Mouse (Mus musculus) thymus, adult 2 months (tissue): ENCODE data around the gene Ift172. TPM values are rescaled to one million over a fixed set of nuclear protein-coding genes. Genes with fewer than 3 reads are reported as not detected.

Source experiments
- DNase-seq: peaks from one replicate; pipeline ENCODE4 v3.0.0; 2021
- H3K27ac ChIP-seq: fragments of 200-500 bp; 2 replicates; pipeline ENCODE4 v1.5.1; 2012; ENCODE audit warnings: low read length, control low read depth; ENCODE audit not compliant: control insufficient read depth, insufficient read depth
- H3K27me3 ChIP-seq: fragments of 200-500 bp; 2 replicates; pipeline ENCODE4 v1.6.1; 2012; ENCODE audit warnings: mild to moderate bottlenecking, low read length, moderate library complexity, mixed read lengths; ENCODE audit not compliant: control insufficient read depth, insufficient read depth
- H3K36me3 ChIP-seq: fragments of 200-500 bp; 2 replicates; pipeline ENCODE4 v1.6.1; 2012; ENCODE audit warnings: mild to moderate bottlenecking, low read length, moderate library complexity; ENCODE audit not compliant: control insufficient read depth, insufficient read depth
- H3K4me1 ChIP-seq: fragments of 200-500 bp; replicated peaks from 2 replicates; pipeline ENCODE4 v1.6.1; 2012; ENCODE audit warnings: low read length; ENCODE audit not compliant: control insufficient read depth, insufficient read depth
- H3K4me3 ChIP-seq: fragments of 200-500 bp; 2 replicates; pipeline ENCODE4 v1.5.1; 2012; ENCODE audit warnings: mild to moderate bottlenecking, low read length, control low read depth, moderate library complexity; ENCODE audit not compliant: control insufficient read depth, insufficient read depth
- CTCF ChIP-seq: fragments of 200-500 bp; IDR thresholded peaks from 2 replicates; pipeline ENCODE4 v1.5.1; 2012; ENCODE audit warnings: mild to moderate bottlenecking, control low read depth, low read length, moderate library complexity, borderline replicate concordance; ENCODE audit not compliant: control insufficient read depth, poor library complexity, insufficient read depth; ENCODE audit errors: extremely low read depth
- POLR2A ChIP-seq: fragments of 200-500 bp; IDR thresholded peaks from 2 replicates; pipeline ENCODE4 v1.6.1; 2012; ENCODE audit warnings: mild to moderate bottlenecking, low read length, control low read depth, moderate library complexity; ENCODE audit not compliant: control insufficient read depth, poor library complexity, insufficient read depth; ENCODE audit errors: extremely low read depth
- WGBS: fragments of 180-500 bp; shearing (Covaris S2); methylation state at CpG from one replicate; pipeline ENCODE4 v1.1.7; 2018; 5-methylcytosine and 5-hydroxymethylcytosine counted together
- polyA plus RNA-seq: library from polyadenylated mRNA; depleted of rRNA; stranded (reverse); fragments of >200 nt; gene quantifications from 2 replicates; pipeline ENCODE4 v1.2.3, GENCODE M21; 2012

Gene Ift172
- polyA plus RNA-seq, 1 experiment, result 21.6 TPM

DNA sequence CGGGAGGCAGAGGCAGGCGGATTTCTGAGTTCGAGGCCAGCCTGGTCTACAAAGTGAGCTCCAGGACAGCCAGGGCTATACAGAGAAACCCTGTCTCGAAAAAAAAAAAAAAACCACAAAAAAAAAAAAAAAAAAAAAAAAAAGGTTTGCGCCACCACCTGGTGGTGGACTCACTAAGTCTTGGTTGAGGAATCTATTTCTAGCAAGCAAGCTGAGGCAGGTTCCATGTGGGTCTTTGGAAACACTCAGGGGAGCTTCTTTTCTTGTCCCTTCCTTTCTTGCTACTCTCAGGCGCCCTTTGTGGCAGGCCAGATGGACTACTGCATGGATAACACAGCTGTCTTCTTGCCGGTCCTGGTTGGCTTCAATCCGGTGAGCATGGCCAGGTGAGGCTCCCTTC lies 10.9 kb upstream of the Ift172 start:
- TF ChIP-seq CTCF (no peak), POLR2A (no peak)
- no peaks in the 10 kb centered on the region for H3K4me1 ChIP-seq
- no peaks in the 10 kb centered on the region; the same call in 1 of the 2 replicates for H3K27me3 ChIP-seq
- DNase-seq, result no peak
- no peaks in the 10 kb centered on the region for H3K36me3 ChIP-seq
- H3K27ac ChIP-seq, result no peak overlapping the region
- 50% methylated on average over 8 of the region's 8 CpGs for WGBS
- no peak overlapping the region for H3K4me3 ChIP-seq

DNA sequence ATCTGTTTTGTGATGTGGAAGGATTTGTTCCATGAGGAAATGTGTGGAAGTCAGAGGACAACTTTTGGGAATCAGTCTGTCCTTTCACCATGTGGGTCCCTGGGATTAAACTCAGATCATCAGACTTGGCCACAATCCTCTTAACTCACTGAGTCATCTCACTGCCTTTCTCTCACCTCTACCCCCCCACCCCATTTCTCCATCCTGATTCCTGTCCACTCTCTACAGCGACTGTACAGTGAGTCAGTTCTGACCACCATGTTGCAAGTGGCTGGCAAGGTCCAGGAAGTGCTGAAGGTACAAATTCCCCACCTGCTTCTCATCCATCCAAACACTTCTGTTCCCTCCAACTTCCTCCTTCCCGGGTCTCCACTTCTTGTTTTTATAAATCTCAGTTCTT lies 7.6 kb upstream of the Ift172 start:
- Histone ChIP-seq H3K27ac (no peak overlapping the region), H3K27me3 (peaks cover 11% of the 10 kb centered on the region), H3K4me3 (no peak overlapping the region), H3K36me3 (no peaks in the 10 kb centered on the region), H3K4me1 (0 out of 2 replicates have a peak, but pooled peaks cover 6% of the 10 kb centered on the region)
- TF ChIP-seq CTCF (no peak), POLR2A (no peak)
- no peak for DNase-seq
- 16% methylated on average over 2 of the region's 2 CpGs for WGBS

DNA sequence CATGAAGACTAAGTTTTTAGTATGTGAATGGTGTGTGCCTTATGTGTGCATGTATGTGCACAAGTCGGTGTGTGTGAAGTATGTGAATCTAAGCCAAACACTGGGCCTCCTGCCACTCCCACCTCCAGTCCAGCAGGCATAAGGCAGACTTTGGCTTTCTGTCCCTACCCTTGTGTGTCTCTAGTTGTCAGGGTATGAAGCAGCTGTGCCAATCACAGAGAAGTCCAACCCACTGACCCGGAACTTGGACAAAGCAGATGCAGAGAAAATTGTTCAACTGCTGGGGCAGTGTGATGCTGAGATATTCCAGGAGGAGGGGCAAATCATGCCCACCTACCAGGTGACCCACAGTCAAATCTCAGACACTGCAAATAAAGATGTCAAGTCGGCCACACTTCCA lies 7.1 kb upstream of the Ift172 start:
- no peak for DNase-seq
- WGBS, result 75% methylated on average over 3 of the region's 3 CpGs
- TF ChIP-seq POLR2A (no peak), CTCF (no peak)
- peaks cover 11% of the 10 kb centered on the region for H3K27me3 ChIP-seq
- 0 out of 2 replicates have a peak, but pooled peaks cover 6% of the 10 kb centered on the region for H3K4me1 ChIP-seq
- H3K4me3 ChIP-seq, result no peak overlapping the region
- H3K27ac ChIP-seq, result no peak overlapping the region
- H3K36me3 ChIP-seq, result no peaks in the 10 kb centered on the region

DNA sequence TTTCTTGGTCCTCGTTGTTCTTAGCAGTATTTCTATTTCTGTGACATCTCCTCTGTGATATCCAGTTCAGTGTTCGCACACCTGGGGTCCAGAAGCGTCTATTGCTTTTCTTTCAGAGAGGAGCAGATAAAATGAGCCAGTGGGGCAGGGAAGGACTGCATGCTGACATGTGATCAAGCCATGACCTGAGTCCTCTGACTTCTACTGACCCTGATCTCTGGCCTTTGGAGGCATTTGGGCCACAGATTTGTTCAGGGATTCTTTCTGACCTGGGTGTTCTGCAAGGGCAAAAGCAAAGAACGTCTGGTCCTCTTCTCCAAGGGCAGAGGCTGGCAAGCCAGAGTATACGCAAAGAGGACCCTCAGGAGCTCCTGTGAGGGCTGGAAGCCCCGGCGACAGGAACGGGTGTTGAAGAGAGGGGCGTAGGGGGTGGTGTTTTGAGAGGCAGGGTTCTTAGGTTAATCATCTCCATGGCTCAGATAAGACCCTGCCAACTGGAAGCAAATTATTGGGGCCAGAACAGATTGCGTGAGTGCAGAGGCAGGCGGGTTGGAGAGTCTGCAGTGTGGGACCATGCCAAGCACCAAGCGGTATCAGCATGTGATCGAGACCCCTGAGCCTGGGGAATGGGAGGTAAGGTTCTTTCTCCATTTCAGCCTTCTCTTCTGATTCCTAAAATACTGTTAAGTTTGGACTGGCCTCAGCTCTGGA lies 6.3 kb upstream of the Ift172 start, which contains the start of gene Gckr:
Gene Gckr (plus strand): TSS at position 397 of the 711 bp plus-strand sequence.
- TF ChIP-seq POLR2A (no peak), CTCF (no peak)
- 84% methylated on average over 13 of the region's 13 CpGs for whole genome bisulfite sequencing
- Histone ChIP-seq H3K27ac (no peak within 1 kb of the TSS), H3K27me3 (peaks cover 11% of the 10 kb centered on the region), H3K36me3 (no peaks in the 10 kb centered on the region), H3K4me1 (0 out of 2 replicates have a peak, but pooled peaks cover 6% of the 10 kb centered on the region), H3K4me3 (no peak within 1 kb of the TSS)
- DNase-seq, result no peak

DNA sequence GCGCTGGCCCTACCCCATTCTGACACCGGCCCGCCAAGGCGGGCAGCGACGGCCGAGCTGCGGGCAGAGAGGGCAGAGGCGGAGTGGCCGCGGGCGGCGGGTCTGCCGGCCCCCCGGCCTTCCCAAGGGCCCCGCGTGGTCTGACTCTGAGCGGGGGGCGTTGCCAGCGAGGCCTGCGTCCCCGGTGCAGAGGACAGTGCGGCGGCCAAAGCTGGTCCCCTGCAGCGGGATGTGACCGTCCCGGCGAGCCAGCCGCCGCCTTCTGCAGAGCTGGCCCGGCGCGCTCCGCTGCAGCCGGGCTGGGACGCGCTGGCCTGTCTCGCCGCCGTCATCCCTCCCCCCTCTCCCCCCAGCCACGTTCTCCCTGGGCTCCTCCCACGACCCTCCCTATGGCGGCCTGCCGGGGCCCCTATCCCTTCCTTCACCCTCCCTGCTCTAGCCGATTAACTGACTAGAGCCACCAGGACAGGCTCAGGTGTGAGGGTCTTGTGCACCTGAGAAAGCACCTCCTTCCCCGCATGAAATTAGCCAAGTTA lies 4.8 kb upstream of the Ift172 start, which contains the start of gene Fndc4:
Gene Fndc4 (minus strand): TSS at position 475 of the 536 bp plus-strand sequence.
- 4% methylated on average over 33 of the region's 46 CpGs for WGBS
- Histone ChIP-seq H3K4me3 (peak within 1 kb of the TSS; percentile 32), H3K36me3 (no peaks in the 10 kb centered on the region), H3K27me3 (peaks cover 11% of the 10 kb centered on the region), H3K4me1 (peaks cover 8% of the 10 kb centered on the region; the same call in 1 of the 2 replicates), H3K27ac (no peak within 1 kb of the TSS)
- TF ChIP-seq POLR2A, result no peak
- TF ChIP-seq CTCF, result no peak
- no peak for DNase-seq

DNA sequence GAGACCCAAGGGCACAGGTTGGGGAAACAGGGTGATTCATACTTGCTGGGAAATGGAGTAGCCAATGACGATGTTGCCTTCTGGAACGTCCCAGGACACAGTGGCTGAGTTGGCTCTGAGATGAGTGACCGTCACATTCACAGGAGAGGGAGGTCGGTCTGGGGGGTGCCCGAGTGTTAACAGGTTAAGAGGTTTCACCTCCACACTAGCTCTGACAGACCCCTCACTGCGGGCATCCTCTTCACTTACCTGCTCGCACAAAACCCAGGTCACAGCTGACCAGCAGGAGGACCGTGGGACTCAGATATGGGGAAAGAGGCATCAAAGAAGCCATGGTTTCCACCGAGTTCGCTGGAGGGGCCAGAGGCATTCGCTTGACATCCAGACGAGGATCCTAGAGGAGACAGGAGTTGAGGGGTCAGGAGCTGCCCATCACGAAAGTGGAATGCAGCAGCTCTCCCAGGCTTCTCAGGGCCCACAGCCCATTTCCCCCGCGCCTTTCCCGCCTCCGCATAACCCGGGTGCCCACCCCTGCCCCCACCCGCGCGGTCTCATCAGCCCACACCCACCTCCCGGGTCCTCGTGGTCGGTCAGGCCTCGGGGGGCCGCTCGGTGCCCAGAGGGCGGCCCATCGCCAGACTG lies 4.2 kb upstream of the Ift172 start:
- 31% methylated on average over 29 of the region's 29 CpGs for WGBS
- Histone ChIP-seq H3K27ac (no peak overlapping the region), H3K36me3 (no peaks in the 10 kb centered on the region), H3K27me3 (peaks cover 11% of the 10 kb centered on the region), H3K4me3 (peak overlapping the region; percentile 32), H3K4me1 (peaks cover 11% of the 10 kb centered on the region)
- DNase-seq, result no peak
- TF ChIP-seq CTCF (no peak), POLR2A (no peak)
